Mouse (Mus musculus) thymus, adult 2 months (tissue): ENCODE measurements around the gene Elobl.

ENCODE experiments used
- CTCF ChIP-seq: fragments of 200-500 bp; IDR thresholded peaks from 2 replicates; pipeline ENCODE4 v1.5.1; 2012; ENCODE audit warnings: mild to moderate bottlenecking, control low read depth, low read length, moderate library complexity, borderline replicate concordance; ENCODE audit not compliant: control insufficient read depth, poor library complexity, insufficient read depth; ENCODE audit errors: extremely low read depth
- POLR2A ChIP-seq: fragments of 200-500 bp; IDR thresholded peaks from 2 replicates; pipeline ENCODE4 v1.6.1; 2012; ENCODE audit warnings: mild to moderate bottlenecking, low read length, control low read depth, moderate library complexity; ENCODE audit not compliant: control insufficient read depth, poor library complexity, insufficient read depth; ENCODE audit errors: extremely low read depth

DNA sequence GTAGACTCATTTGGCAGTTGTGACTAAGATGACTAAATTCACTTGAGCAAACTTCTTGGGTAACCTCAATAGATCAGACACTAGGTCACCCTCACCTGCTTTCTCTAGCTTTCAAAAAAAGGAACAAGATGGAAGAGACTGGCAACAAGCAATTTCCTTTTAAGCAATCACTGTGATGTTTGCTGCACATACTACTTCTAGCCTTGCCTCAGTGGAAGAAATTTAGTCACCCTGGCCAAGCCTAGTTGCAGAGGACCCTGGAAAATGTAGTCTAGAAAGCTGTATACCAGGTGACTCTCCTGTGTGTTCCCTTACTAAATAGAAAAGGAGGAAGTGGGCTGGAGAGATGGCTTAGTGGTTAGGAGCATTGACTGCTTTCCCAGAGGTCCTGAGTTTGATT, 39.7 kb upstream of the Elobl start:
- TF ChIP-seq CTCF: no peak
- no peak for TF ChIP-seq POLR2A
